Mouse (Mus musculus): ENCODE measurements around the gene Trp73.
A peak's percentile ranks its signal among the peaks of the same experiment; 100 is the strongest.

Trp73 gene

DNA sequence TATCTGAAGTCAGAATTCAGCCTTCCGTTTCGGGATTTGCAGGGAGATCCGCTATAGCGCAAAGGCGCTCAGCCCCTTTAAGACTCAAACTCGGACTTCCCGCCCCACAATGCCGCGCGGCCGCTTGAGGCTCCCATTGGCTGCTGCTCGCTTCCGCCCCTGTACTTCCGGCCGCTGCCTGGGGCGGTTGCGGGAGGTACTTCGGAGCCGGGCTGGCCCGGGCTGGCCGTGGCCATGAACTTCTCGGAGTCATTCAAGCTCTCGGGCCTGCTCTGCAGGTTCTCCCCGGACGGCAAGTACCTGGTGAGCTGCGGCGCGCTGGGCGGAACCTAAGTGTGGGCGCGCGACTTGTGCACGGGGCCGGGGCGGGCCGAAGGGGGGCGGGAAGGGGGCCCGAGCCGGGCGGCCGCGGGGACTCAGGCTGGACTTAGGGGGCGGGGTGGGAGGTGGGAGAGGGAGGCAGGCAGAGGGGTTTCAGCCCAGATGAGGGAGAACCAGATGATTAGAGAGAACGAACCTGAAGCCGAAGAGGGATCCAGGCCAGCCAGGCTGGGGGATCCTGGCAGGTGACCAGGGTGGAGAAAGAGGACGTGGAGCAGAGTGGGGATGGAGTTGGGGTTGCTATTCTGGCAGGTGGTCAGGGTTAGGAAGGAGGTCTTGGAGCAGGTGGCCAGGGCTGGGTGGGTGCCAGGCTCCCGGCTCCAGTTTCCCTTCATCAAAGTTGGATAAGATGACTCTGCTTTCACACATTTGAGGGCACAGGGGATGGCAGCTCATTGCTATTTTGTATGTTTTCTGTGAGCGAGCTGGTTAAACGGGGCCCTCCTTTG, 2.4 kb upstream of the Trp73 start, which contains the start of gene Wrap73:
Gene Wrap73, plus strand, starts transcription at position 162 of the 830 bp plus-strand sequence.
- peak; percentile 93 to 96 for DNase-seq

GRCm38 (mm10) chr4:154141009-154141867, 1.2 kb upstream of the Trp73 start:
- no peak for DNase-seq

DNA sequence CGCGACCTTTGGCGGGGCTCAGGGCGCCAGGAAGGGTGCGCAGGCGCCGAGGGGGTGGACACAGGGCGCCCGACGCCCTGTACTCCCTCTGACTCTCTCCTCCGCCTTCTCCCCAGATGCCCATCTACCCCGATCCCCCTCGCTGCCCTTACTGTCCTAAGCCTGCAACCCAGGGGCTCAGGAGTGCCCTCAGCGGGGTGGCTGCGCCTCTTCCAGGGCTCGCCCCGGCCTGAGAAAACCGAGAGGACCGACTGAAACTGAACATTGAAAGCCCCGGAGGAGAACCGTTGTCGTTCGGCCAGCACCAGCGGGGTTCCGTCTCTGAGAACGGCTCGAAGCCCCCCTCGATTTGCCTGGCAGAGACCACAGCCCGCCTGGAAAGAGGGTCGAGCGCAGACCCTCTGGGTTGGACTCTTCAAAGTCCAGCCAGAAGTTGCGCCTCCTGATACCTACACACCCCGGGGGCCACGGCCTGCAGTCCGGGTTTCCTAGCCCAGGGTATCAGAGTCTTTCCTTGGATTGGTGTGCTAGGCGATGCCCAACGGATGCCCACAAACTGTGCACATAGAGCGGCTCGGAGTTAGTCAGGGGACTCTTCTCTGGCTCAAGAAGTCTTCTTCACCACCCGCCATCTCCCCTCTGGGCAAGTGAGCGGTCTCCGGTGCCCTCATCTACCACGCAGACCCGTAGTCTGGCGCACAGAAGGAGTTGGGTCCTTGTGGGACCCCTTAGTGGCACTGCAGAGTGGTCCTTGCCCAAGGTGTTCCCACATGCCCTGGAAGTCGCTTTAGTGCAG, 403 bp upstream of the Trp73 start:
- DNase-seq, result no peak

DNA sequence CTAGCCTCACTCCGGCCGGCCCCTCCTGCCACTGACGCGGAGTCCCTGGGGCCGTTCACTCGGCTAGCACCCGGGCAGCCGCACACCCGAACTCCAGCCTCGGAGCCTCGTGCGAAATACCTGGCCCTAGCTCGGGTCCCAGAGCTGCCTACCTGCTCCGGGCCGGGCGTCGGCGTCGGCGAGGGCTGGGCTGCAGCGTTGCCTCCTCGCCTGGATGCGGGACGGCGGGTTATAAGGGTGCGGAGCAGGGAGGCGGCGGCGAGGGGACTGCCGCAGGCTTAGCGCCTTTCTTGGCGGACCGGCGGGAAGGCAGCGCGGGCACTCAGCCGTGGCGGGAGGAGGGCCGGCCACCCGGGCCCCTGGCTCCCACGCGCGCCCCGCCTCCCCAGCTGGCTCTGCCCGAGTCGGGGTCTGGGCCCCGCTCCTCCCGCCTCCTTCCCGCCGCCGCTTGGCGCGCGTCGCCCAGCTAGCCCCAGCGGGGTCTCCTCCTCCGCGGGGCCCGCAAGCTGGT, 282 bp downstream of the Trp73 start:
- peak in 1 of 2 experiments; percentile 50 for DNase-seq

- DNase-seq, result no peak
These were observed 2.9 kb downstream of the Trp73 start for GRCm38 (mm10) chr4:154137139-154137538.

DNA sequence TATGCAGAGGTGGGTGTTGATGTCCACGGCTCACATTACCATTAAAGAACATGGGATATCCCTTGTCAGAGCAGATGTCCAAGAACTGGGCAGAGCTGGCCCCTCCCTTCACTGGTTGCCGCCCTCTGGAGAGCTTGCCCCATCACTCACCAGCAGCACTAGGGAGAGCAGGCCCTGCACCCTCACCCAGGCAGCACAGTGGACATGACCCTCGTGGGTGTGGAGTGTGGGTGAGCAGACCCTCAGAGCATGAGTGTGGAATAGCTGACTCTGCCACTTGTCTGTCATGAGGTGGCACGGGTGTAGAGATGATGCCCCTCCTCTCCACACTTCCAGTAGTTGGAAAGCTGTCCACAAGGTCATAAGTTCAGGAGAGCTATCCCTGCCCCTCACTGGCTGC, 5.2 kb downstream of the Trp73 start:
- no peak for DNase-seq

- no peak for DNase-seq
These were observed 8.1 kb downstream of the Trp73 start for GRCm38 (mm10) chr4:154131894-154132293.

DNA sequence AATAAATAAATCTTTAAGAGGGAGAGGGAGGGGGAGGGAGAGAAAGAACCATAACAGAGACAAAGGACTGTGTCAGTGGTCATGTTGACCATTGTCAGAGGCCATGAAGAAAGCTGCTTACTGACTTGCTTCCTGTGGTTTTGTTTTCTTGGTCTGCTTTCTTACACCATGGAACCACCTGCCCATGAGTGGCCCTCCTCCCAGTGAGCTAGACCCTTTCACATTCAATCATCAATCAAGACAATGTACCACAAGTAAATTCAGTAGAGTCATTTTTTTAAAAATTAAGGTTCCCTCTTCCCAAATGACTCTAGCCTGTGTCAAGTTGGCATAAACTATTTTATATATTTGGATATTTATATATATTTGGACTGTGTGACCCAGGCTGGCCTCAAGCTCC, 10.1 kb downstream of the Trp73 start:
- no peak for DNase-seq

GRCm38 (mm10) chr4:154127273-154127672, 12.7 kb downstream of the Trp73 start:
- DNase-seq, result no peak

GRCm38 (mm10) chr4:154125202-154125601, 14.8 kb downstream of the Trp73 start:
- no peak for DNase-seq

- no peak for DNase-seq
These were observed 16.5 kb downstream of the Trp73 start for GRCm38 (mm10) chr4:154123553-154123952.

GRCm38 (mm10) chr4:154122374-154122773, 17.6 kb downstream of the Trp73 start:
- no peak for DNase-seq

DNA sequence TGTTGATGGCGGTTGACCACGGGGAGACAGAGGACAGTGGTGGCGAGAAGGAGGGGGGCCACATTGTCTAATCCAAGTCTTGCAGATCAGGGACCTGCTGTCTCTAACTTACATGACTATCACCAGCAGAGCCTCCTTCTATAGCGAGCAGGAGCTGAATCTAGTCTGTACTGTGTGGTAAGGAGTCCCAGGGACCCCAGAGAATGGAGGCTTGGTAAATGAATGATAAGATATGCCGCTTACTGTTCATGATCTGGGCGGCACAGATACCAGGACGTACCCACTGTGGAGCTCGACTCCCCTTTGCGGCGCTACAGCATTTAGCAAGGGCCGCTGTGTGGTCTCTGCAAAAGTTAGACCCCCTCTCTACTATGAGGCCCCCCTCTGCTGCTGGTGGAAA, 18.2 kb downstream of the Trp73 start:
- DNase-seq, result no peak

DNA sequence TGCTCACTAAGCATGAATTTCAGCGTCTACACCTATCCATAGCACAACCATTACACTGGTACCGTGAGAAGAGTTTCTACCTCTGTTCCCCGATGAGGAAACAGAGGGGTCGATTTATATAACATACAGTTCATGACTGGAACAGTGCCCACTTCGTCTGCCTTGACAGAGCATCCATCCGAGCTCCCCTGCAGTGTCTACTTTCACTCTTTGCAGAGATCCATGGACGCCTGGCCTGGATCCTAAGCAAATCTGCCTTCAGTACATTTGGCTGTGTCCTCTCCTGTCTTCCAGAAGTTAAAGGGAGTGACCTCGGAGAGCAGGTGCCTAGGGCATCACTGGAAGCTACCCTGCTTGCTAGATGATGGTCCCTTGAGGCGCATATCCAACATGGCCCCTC, 20.8 kb downstream of the Trp73 start:
- no peak for DNase-seq

GRCm38 (mm10) chr4:154118782-154119181, 21.2 kb downstream of the Trp73 start:
- DNase-seq, result no peak

DNA sequence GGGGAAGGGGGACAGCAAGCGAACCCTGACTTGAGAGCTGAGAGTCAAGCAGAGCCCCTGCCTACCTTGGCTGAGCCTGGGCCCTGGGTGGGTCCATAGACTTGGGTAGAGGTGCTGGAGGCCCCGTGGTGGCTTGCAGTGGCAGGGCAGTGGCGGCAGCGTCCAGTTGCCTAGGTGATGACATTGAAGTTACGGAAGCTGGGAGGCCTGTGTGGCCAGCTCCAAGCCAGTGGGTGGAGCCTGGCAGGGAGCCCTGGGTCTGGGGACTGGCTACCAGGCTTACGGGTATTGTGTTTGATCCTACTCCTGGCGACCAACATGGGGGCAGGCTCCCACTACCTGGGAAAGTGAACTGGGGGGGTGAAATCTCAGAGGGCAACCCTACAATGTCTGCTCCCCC, 23.6 kb downstream of the Trp73 start:
- DNase-seq, result peak in 1 of 2 experiments; percentile 44

DNA sequence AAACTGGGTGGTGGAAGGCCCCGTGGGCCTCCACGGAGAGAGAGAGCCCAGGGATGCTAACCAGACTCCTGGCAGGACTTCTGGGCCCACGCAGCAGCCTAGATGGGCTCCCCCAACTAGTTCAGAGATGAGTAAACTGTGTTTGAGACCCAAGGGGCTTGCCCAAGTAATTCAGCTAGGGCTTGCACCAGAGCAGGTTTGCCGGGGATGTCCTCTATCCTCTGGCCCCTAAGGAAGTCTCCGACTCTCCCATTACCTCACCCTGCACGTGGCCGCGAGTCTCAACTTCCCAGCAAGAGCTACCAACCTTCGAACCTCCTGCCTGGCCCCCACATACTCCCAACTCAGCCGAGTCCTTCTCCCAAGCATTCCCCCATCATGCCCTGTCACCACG, 30.2 kb downstream of the Trp73 start:
- no peak for DNase-seq

GRCm38 (mm10) chr4:154109216-154109849, 30.7 kb downstream of the Trp73 start:
- DNase-seq, result no peak

GRCm38 (mm10) chr4:154106497-154107061, 33.4 kb downstream of the Trp73 start:
- no peak for DNase-seq

- DNase-seq, result peak; percentile 62 to 69
These were observed 34.5 kb downstream of the Trp73 start for GRCm38 (mm10) chr4:154105381-154106001.

- DNase-seq, result no peak
These were observed 36.1 kb downstream of the Trp73 start for GRCm38 (mm10) chr4:154103912-154104311.

All from kidney, postnatal 25 days (tissue).